Mouse (Mus musculus) stomach, embryonic 16.5 days (tissue): ENCODE measurements around the gene Rptn. TPM values are rescaled to one million over a fixed set of nuclear protein-coding genes. Genes with fewer than 3 reads are reported as not detected.
A peak's percentile ranks its signal among the peaks of the same experiment; 100 is the strongest.

Experiments used
- ATAC-seq: fragments of 200-750 bp; cut with Nextera tagmentation; 2 replicates; pipeline ENCODE4 v1.8.0; 2017; ENCODE audit warnings: moderate number of reproducible peaks, moderate TSS enrichment; ENCODE audit not compliant: insufficient read depth, low FRiP score
- H3K27ac ChIP-seq: fragments of 300-500 bp; sonication (generic); 2 replicates; pipeline ENCODE4 v1.5.1; 2014; ENCODE audit warnings: low read length
- H3K27me3 ChIP-seq: fragments of 300-500 bp; sonication (generic); 2 replicates; pipeline ENCODE4 v1.6.1; 2014; ENCODE audit warnings: low read length, control low read depth, mixed read lengths; ENCODE audit not compliant: control insufficient read depth, insufficient read depth
- H3K36me3 ChIP-seq: fragments of 300-500 bp; sonication (generic); 2 replicates; pipeline ENCODE4 v1.6.1; 2014; ENCODE audit warnings: low read length; ENCODE audit not compliant: control insufficient read depth, insufficient read depth
- H3K4me1 ChIP-seq: fragments of 300-500 bp; sonication (generic); 2 replicates; pipeline ENCODE4 v1.6.1; 2014; ENCODE audit warnings: low read length, control low read depth, mixed read lengths; ENCODE audit not compliant: control insufficient read depth, insufficient read depth
- H3K4me2 ChIP-seq: fragments of 300-500 bp; sonication (generic); 2 replicates; pipeline ENCODE4 v1.6.1; 2014; ENCODE audit warnings: low read depth, low read length, mixed read lengths
- H3K4me3 ChIP-seq: fragments of 300-500 bp; sonication (generic); replicated peaks from 2 replicates; pipeline ENCODE4 v1.5.1; 2014; ENCODE audit warnings: mild to moderate bottlenecking, low read length
- H3K9ac ChIP-seq: fragments of 300-500 bp; sonication (generic); 2 replicates; pipeline ENCODE4 v1.6.1; 2014; ENCODE audit warnings: low read length
- H3K9me3 ChIP-seq: fragments of 300-500 bp; sonication (generic); replicated peaks from 2 replicates; pipeline ENCODE4 v1.6.1; 2016; ENCODE audit warnings: low read length, control low read depth; ENCODE audit not compliant: control insufficient read depth
- WGBS: fragments of 180-500 bp; shearing (Covaris S2); extraction: QIAGEN DNeasy Blood & Tissue Kit; methylation state at CpG from one replicate; pipeline ENCODE4 v1.1.7; 2014; 5-methylcytosine and 5-hydroxymethylcytosine counted together
- polyA plus RNA-seq: library from polyadenylated mRNA; unstranded; fragments of >200 nt; fragmentation: Nextera tagmentation; extraction: Ambion mirVana; gene quantifications from 2 replicates; pipeline ENCODE4 v1.2.1, GENCODE M21; 2015

The Rptn gene
- polyA plus RNA-seq, 1 experiment from 2014 or later: 30.5 TPM

- 57% methylated on average over 4 of the region's 4 CpGs for WGBS
These were observed 15.4 kb upstream of the Rptn start for GRCm38 (mm10) chr3:93378146-93378545.

GRCm38 (mm10) chr3:93403936-93404335, 10.4 kb downstream of the Rptn start:
- H3K27me3 ChIP-seq: no peaks in the 10 kb centered on the region
- H3K4me3 ChIP-seq: no peak overlapping the region
- no peaks in the 10 kb centered on the region for H3K9me3 ChIP-seq
- no peak overlapping the region for H3K4me2 ChIP-seq
- H3K27ac ChIP-seq: no peak overlapping the region; the same call in 1 of the 2 replicates
- ATAC-seq: no peak
- no peaks in the 10 kb centered on the region for H3K36me3 ChIP-seq
- 80% methylated on average over 3 of the region's 3 CpGs for WGBS
- H3K9ac ChIP-seq: no peak overlapping the region
- H3K4me1 ChIP-seq: no peaks in the 10 kb centered on the region

More at GRCm38 (mm10) chr3:93378146-93378545, 15.4 kb upstream of the Rptn start:
- ATAC-seq: no peak
- Histone ChIP-seq H3K4me3 (no peak overlapping the region), H3K9ac (no peak overlapping the region), H3K36me3 (no peaks in the 10 kb centered on the region), H3K27ac (no peak overlapping the region; the same call in 1 of the 2 replicates), H3K9me3 (no peaks in the 10 kb centered on the region), H3K27me3 (no peaks in the 10 kb centered on the region), H3K4me2 (no peak overlapping the region), H3K4me1 (no peaks in the 10 kb centered on the region)

- H3K4me2 ChIP-seq: no peak overlapping the region
- no peak overlapping the region for H3K4me3 ChIP-seq
- no peaks in the 10 kb centered on the region for H3K36me3 ChIP-seq
- no peaks in the 10 kb centered on the region for H3K4me1 ChIP-seq
- ATAC-seq: no peak
- no peaks in the 10 kb centered on the region for H3K9me3 ChIP-seq
- H3K27me3 ChIP-seq: no peaks in the 10 kb centered on the region
- 19% methylated on average over 5 of the region's 5 CpGs for WGBS
- no peak overlapping the region for H3K27ac ChIP-seq
- no peak overlapping the region for H3K9ac ChIP-seq
These were observed 13.5 kb downstream of the Rptn start for GRCm38 (mm10) chr3:93406992-93407391.

GRCm38 (mm10) chr3:93411905-93412304, 18.4 kb downstream of the Rptn start:
- H3K27me3 ChIP-seq: no peaks in the 10 kb centered on the region
- H3K4me3 ChIP-seq: no peak overlapping the region
- H3K4me2 ChIP-seq: no peak overlapping the region
- no peaks in the 10 kb centered on the region for H3K36me3 ChIP-seq
- no peaks in the 10 kb centered on the region for H3K9me3 ChIP-seq
- 18% methylated on average over 2 of the region's 2 CpGs for WGBS
- H3K27ac ChIP-seq: no peak overlapping the region
- H3K4me1 ChIP-seq: no peaks in the 10 kb centered on the region
- ATAC-seq: no peak
- no peak overlapping the region for H3K9ac ChIP-seq

GRCm38 (mm10) chr3:93431673-93432072, 38.2 kb downstream of the Rptn start:
- no peaks in the 10 kb centered on the region for H3K27me3 ChIP-seq
- ATAC-seq: no peak
- no peaks in the 10 kb centered on the region for H3K9me3 ChIP-seq
- H3K4me3 ChIP-seq: no peak overlapping the region
- no peak overlapping the region for H3K4me2 ChIP-seq
- no peaks in the 10 kb centered on the region for H3K4me1 ChIP-seq
- H3K27ac ChIP-seq: no peak overlapping the region
- no peak overlapping the region for H3K9ac ChIP-seq
- H3K36me3 ChIP-seq: no peaks in the 10 kb centered on the region
- WGBS: 52% methylated on average over 3 of the region's 3 CpGs

GRCm38 (mm10) chr3:93442030-93442429, 48.5 kb downstream of the Rptn start, which contains the start of gene Tchh:
Gene Tchh, plus strand, starts transcription at chr3:93442330.
- Histone ChIP-seq H3K36me3 (no peaks in the 10 kb centered on the region), H3K9me3 (no peaks in the 10 kb centered on the region), H3K4me1 (peaks cover 18% of the 10 kb centered on the region), H3K9ac (no peak within 1 kb of the TSS), H3K4me3 (no peak within 1 kb of the TSS), H3K27ac (no peak within 1 kb of the TSS), H3K4me2 (peak within 1 kb of the TSS; percentile 71; the same call in 1 of the 2 replicates), H3K27me3 (peaks cover 12% of the 10 kb centered on the region)
- ATAC-seq: no peak
- WGBS: 77% methylated on average over 1 of the region's 1 CpGs

GRCm38 (mm10) chr3:93443501-93444101, 50.1 kb downstream of the Rptn start:
- under 1% methylated on average over 38 of the region's 38 CpGs for WGBS

GRCm38 (mm10) chr3:93444343-93445164, 51.1 kb downstream of the Rptn start:
- H3K36me3 ChIP-seq: no peaks in the 10 kb centered on the region
- peak overlapping the region; percentile 60 for H3K27ac ChIP-seq
- H3K4me1 ChIP-seq: peaks cover 21% of the 10 kb centered on the region
- peak overlapping the region; percentile 70 for H3K4me3 ChIP-seq
- under 1% methylated on average over 56 of the region's 56 CpGs for WGBS
- H3K4me2 ChIP-seq: peak overlapping the region; percentile 71
- peak overlapping the region; percentile 58 for H3K9ac ChIP-seq
- peak; percentile 84 for ATAC-seq
- H3K27me3 ChIP-seq: peaks cover 12% of the 10 kb centered on the region
- no peaks in the 10 kb centered on the region for H3K9me3 ChIP-seq

More at GRCm38 (mm10) chr3:93443501-93444101, 50.1 kb downstream of the Rptn start:
- no peak for ATAC-seq
- peaks cover 21% of the 10 kb centered on the region for H3K4me1 ChIP-seq
- no peak overlapping the region for H3K27ac ChIP-seq
- no peaks in the 10 kb centered on the region for H3K36me3 ChIP-seq
- H3K9me3 ChIP-seq: no peaks in the 10 kb centered on the region
- H3K4me2 ChIP-seq: peak overlapping the region; percentile 71
- H3K4me3 ChIP-seq: peak overlapping the region; percentile 70
- H3K9ac ChIP-seq: peak overlapping the region; percentile 58
- peaks cover 12% of the 10 kb centered on the region for H3K27me3 ChIP-seq

- peak overlapping the region; percentile 60 for H3K27ac ChIP-seq
- H3K27me3 ChIP-seq: peaks cover 12% of the 10 kb centered on the region
- ATAC-seq: 0 out of 2 replicates have a peak, but pooled peaks have one; percentile 31
- H3K4me2 ChIP-seq: peak overlapping the region; percentile 71
- peaks cover 21% of the 10 kb centered on the region for H3K4me1 ChIP-seq
- H3K4me3 ChIP-seq: peak overlapping the region; percentile 70
- H3K9me3 ChIP-seq: no peaks in the 10 kb centered on the region
- peak overlapping the region; percentile 58 for H3K9ac ChIP-seq
- H3K36me3 ChIP-seq: no peaks in the 10 kb centered on the region
- 1% methylated on average over 36 of the region's 36 CpGs for WGBS
These were observed 51.7 kb downstream of the Rptn start for GRCm38 (mm10) chr3:93445165-93445705.
